Mouse (Mus musculus): ENCODE data around the gene Adgra1.

GRCm38 (mm10) chr7:139806175-139806601, 27.8 kb upstream of the Adgra1 start:
- TF ChIP-seq ZNF384 (IDR thresholded peaks at IDR 0.05; ENCODE audit: low read depth, low read length) (no peak), MAFK (IDR thresholded peaks at IDR 0.05; ENCODE audit: insufficient read depth, low read depth, low read length) (no peak)

All from ES-E14 (cell line).